ENCODE assay signal across 7 mouse cellular contexts in genomic region chr4:134703835-134704546, GRCm38 (mm10). TPM values are rescaled to one million over a fixed set of nuclear protein-coding genes. Genes with fewer than 3 reads are reported as not detected.
A peak's percentile ranks its signal among the peaks of the same experiment; 100 is the strongest.
DNase-seq lines count a peak whose midpoint lies in the region; ATAC-seq lines count a peak whose summit lies in the region.

TSS of gene Man1c1 (minus strand) at chr4:134704290.

- H3K4me3 ChIP-seq in embryonic facial prominence, embryonic 12.5 days: peak within 1 kb of the TSS; percentile 63
- peak within 1 kb of the TSS; percentile 43 for H3K4me3 ChIP-seq in limb, embryonic 11.5 days (ENCODE audit: low read depth, low read length)
- H3K4me3 ChIP-seq in midbrain, embryonic 14.5 days (replicated peaks; ENCODE audit: low read depth, low read length): peak within 1 kb of the TSS; percentile 62

- peak within 1 kb of the TSS; percentile 99 for H3K4me2 ChIP-seq in embryonic facial prominence, embryonic 12.5 days (replicated peaks)
- peak within 1 kb of the TSS; percentile 98 for H3K4me2 ChIP-seq in limb, embryonic 11.5 days (ENCODE audit: low read depth, severe bottlenecking)
- H3K4me2 ChIP-seq in midbrain, embryonic 14.5 days (ENCODE audit: low read length): peak within 1 kb of the TSS; percentile 99

- H3K9ac ChIP-seq in embryonic facial prominence, embryonic 12.5 days: peak within 1 kb of the TSS; percentile 69
- peak within 1 kb of the TSS; percentile 58 for H3K9ac ChIP-seq in limb, embryonic 11.5 days (ENCODE audit: low read length)
- peak within 1 kb of the TSS; percentile 59 for H3K9ac ChIP-seq in midbrain, embryonic 14.5 days (replicated peaks; ENCODE audit: low read length)

- peak; percentile 99 for DNase-seq in adrenal gland, postnatal 25 days
- peak; percentile 100 for DNase-seq in heart, adult 11 months
- peak; percentile 98 for DNase-seq in kidney, adult 18-20 months
- DNase-seq in limb, embryonic 11.5 days (ENCODE audit: low spot score): peak; percentile 99
- peak; percentile 99 for DNase-seq in midbrain, embryonic 14.5 days
- peak; percentile 96 to 98 for DNase-seq in spleen, adult 18-20 months

- under 1% methylated on average over 61 of the region's 81 CpGs for WGBS in embryonic facial prominence, embryonic 12.5 days
- under 1% methylated on average over 69 of the region's 81 CpGs for WGBS in limb, embryonic 11.5 days
- under 1% methylated on average over 81 of the region's 81 CpGs for WGBS in midbrain, embryonic 14.5 days

- H3K4me1 ChIP-seq in embryonic facial prominence, embryonic 12.5 days: peaks cover 13% of the 10 kb centered on the region; the same call in 1 of the 2 replicates
- H3K4me1 ChIP-seq in limb, embryonic 11.5 days (ENCODE audit: control insufficient read depth, insufficient read depth, low read length): peaks cover 14% of the 10 kb centered on the region
- peaks cover 14% of the 10 kb centered on the region; the same call in 1 of the 2 replicates for H3K4me1 ChIP-seq in midbrain, embryonic 14.5 days (ENCODE audit: control insufficient read depth, insufficient read depth, low read length)

- H3K9me3 ChIP-seq in embryonic facial prominence, embryonic 12.5 days: no peaks in the 10 kb centered on the region
- H3K9me3 ChIP-seq in limb, embryonic 11.5 days (ENCODE audit: control insufficient read depth, low read length): no peaks in the 10 kb centered on the region
- no peaks in the 10 kb centered on the region for H3K9me3 ChIP-seq in midbrain, embryonic 14.5 days (ENCODE audit: control insufficient read depth, low read length)

- ATAC-seq in embryonic facial prominence, embryonic 12.5 days (ENCODE audit: insufficient number of reproducible peaks, insufficient read depth, low FRiP score, low TSS enrichment): peak; percentile 92
- peak; percentile 89 for ATAC-seq in limb, embryonic 11.5 days (ENCODE audit: insufficient number of reproducible peaks, low FRiP score, low TSS enrichment, low read depth)
- peak; percentile 97 for ATAC-seq in midbrain, embryonic 14.5 days (ENCODE audit: low FRiP score, low TSS enrichment)

- H3K27me3 ChIP-seq in embryonic facial prominence, embryonic 12.5 days: peaks cover 29% of the 10 kb centered on the region
- H3K27me3 ChIP-seq in limb, embryonic 11.5 days (ENCODE audit: control insufficient read depth, insufficient read depth, low read length): peaks cover 17% of the 10 kb centered on the region
- H3K27me3 ChIP-seq in midbrain, embryonic 14.5 days (ENCODE audit: control insufficient read depth, insufficient read depth, low read length): peaks cover 15% of the 10 kb centered on the region

- H3K27ac ChIP-seq in embryonic facial prominence, embryonic 12.5 days: no peak within 1 kb of the TSS; the same call in 1 of the 2 replicates
- H3K27ac ChIP-seq in limb, embryonic 11.5 days (replicated peaks; ENCODE audit: low read depth, low read length): no peak within 1 kb of the TSS
- peak within 1 kb of the TSS; percentile 81 for H3K27ac ChIP-seq in midbrain, embryonic 14.5 days (replicated peaks; ENCODE audit: low read depth, low read length)

- H3K36me3 ChIP-seq in embryonic facial prominence, embryonic 12.5 days: no peaks in the 10 kb centered on the region
- H3K36me3 ChIP-seq in limb, embryonic 11.5 days (ENCODE audit: control insufficient read depth, insufficient read depth, low read length): no peaks in the 10 kb centered on the region
- no peaks in the 10 kb centered on the region for H3K36me3 ChIP-seq in midbrain, embryonic 14.5 days (ENCODE audit: control insufficient read depth, insufficient read depth, low read length)

RNA-seq across cellular contexts. Expression of gene Man1c1, which starts in this region (rescaled TPM):
- 16.7 and 22.0 TPM in 2 replicates for total RNA-seq in adrenal gland, postnatal 25 days (2021)
- polyA plus RNA-seq in embryonic facial prominence, embryonic 12.5 days (2016; fragmentation: Nextera tagmentation; extraction: Ambion mirVana): 3.9 and 4.5 TPM in 2 replicates
- 2.2 and 2.6 TPM in 2 replicates for polyA plus RNA-seq in limb, embryonic 11.5 days (2014; fragmentation: Nextera tagmentation; extraction: Ambion mirVana)
- 3.9 and 4.9 TPM in 2 replicates for polyA plus RNA-seq in midbrain, embryonic 14.5 days (2014; fragmentation: Nextera tagmentation; extraction: Ambion mirVana)
